Mouse (Mus musculus) kidney, adult 11 months (tissue): Measurements from ENCODE around the gene Olfr273.
"Not testable (repeated sequence)": the region's sequence is repeated elsewhere in the genome, so short reads cannot be mapped to it uniquely, and the experiment has no call there.

Experiments used
- DNase-seq: peaks from one replicate; pipeline ENCODE4 v3.0.0; 2022

The Olfr273 gene

GRCm38 (mm10) chr4:52859136-52859535 is at the start of gene Olfr273:
Gene Olfr273 (minus strand): TSS chr4:52859236.
- no peak for DNase-seq

GRCm38 (mm10) chr4:52864156-52864555 is 5.1 kb upstream of the Olfr273 start:
- no peak for DNase-seq

GRCm38 (mm10) chr4:52849672-52850071 is 9.4 kb downstream of the Olfr273 start:
- no peak for DNase-seq

GRCm38 (mm10) chr4:52849039-52849635 is 9.9 kb downstream of the Olfr273 start:
- DNase-seq = no peak

GRCm38 (mm10) chr4:52845411-52845810 is 13.6 kb downstream of the Olfr273 start:
- not testable (repeated sequence) for DNase-seq

GRCm38 (mm10) chr4:52821375-52821774 is 37.7 kb downstream of the Olfr273 start:
- no peak for DNase-seq

- no peak for DNase-seq
Measured at GRCm38 (mm10) chr4:52814304-52814703, 44.7 kb downstream of the Olfr273 start, which contains the start of gene Olfr275. Gene Olfr275 (plus strand): TSS chr4:52814604.

- no peak for DNase-seq
Measured at GRCm38 (mm10) chr4:52811871-52812270, 47.2 kb downstream of the Olfr273 start.
